Mouse (Mus musculus) spleen, adult 12 weeks (tissue): ENCODE measurements around the gene Golm1.
"Not testable (repeated sequence)": the region's sequence is repeated elsewhere in the genome, so short reads cannot be mapped to it uniquely, and the experiment has no call there.

Source experiments
- DNase-seq: peaks from one replicate; pipeline ENCODE4 v3.0.0; 2022; ENCODE audit warnings: low spot score

Gene Golm1

GRCm38 (mm10) chr13:59675151-59676011, at the start of gene Golm1:
Gene Golm1 (minus strand): TSS chr13:59675811.
- peak; percentile 63 for DNase-seq

GRCm38 (mm10) chr13:59722089-59722488, 46.5 kb upstream of the Golm1 start:
- DNase-seq: not testable (repeated sequence)

- DNase-seq: no peak
Measured at GRCm38 (mm10) chr13:59719475-59719874, 43.9 kb upstream of the Golm1 start.

- not testable (repeated sequence) for DNase-seq
Measured at GRCm38 (mm10) chr13:59718857-59719440, 43.3 kb upstream of the Golm1 start.

- DNase-seq: no peak
Measured at GRCm38 (mm10) chr13:59713710-59714109, 38.1 kb upstream of the Golm1 start.

- not testable (repeated sequence) for DNase-seq
Measured at GRCm38 (mm10) chr13:59711984-59712383, 36.4 kb upstream of the Golm1 start, which contains the start of gene Spata31d1b. Gene Spata31d1b (plus strand): TSS chr13:59712284.

GRCm38 (mm10) chr13:59710230-59710629, 34.6 kb upstream of the Golm1 start, which contains the start of gene Spata31d1a:
Gene Spata31d1a (minus strand): TSS chr13:59710330.
- DNase-seq: no peak

- DNase-seq: no peak
Measured at GRCm38 (mm10) chr13:59704562-59704961, 29.0 kb upstream of the Golm1 start.

- DNase-seq: no peak
Measured at GRCm38 (mm10) chr13:59703514-59703913, 27.9 kb upstream of the Golm1 start.

- not testable (repeated sequence) for DNase-seq
Measured at GRCm38 (mm10) chr13:59700137-59700536, 24.5 kb upstream of the Golm1 start.

GRCm38 (mm10) chr13:59699131-59699530, 23.5 kb upstream of the Golm1 start:
- no peak for DNase-seq

- no peak for DNase-seq
Measured at GRCm38 (mm10) chr13:59695781-59696180, 20.2 kb upstream of the Golm1 start.

GRCm38 (mm10) chr13:59694008-59694407, 18.4 kb upstream of the Golm1 start, which contains the start of gene 4921517D22Rik:
Gene 4921517D22Rik (minus strand): TSS chr13:59694108.
- no peak for DNase-seq

- no peak for DNase-seq
Measured at GRCm38 (mm10) chr13:59691478-59691877, 15.9 kb upstream of the Golm1 start.

- no peak for DNase-seq
Measured at GRCm38 (mm10) chr13:59690576-59690975, 15.0 kb upstream of the Golm1 start.

GRCm38 (mm10) chr13:59689843-59690242, 14.2 kb upstream of the Golm1 start:
- no peak for DNase-seq

GRCm38 (mm10) chr13:59689313-59689712, 13.7 kb upstream of the Golm1 start:
- no peak for DNase-seq

GRCm38 (mm10) chr13:59688338-59688770, 12.7 kb upstream of the Golm1 start:
- DNase-seq: no peak

- DNase-seq: no peak
Measured at GRCm38 (mm10) chr13:59685236-59685635, 9.6 kb upstream of the Golm1 start.

GRCm38 (mm10) chr13:59682629-59683028, 7.0 kb upstream of the Golm1 start:
- DNase-seq: no peak

- no peak for DNase-seq
Measured at GRCm38 (mm10) chr13:59679908-59680307, 4.3 kb upstream of the Golm1 start.

GRCm38 (mm10) chr13:59679306-59679705, 3.7 kb upstream of the Golm1 start:
- no peak for DNase-seq
